Mouse (Mus musculus): ENCODE measurements around the gene Kctd3. TPM values are rescaled to one million over a fixed set of nuclear protein-coding genes. Genes with fewer than 3 reads are reported as not detected.

Kctd3 gene
- polyA plus RNA-seq, 1 experiment from 2014 or later: 34.6 TPM

DNA sequence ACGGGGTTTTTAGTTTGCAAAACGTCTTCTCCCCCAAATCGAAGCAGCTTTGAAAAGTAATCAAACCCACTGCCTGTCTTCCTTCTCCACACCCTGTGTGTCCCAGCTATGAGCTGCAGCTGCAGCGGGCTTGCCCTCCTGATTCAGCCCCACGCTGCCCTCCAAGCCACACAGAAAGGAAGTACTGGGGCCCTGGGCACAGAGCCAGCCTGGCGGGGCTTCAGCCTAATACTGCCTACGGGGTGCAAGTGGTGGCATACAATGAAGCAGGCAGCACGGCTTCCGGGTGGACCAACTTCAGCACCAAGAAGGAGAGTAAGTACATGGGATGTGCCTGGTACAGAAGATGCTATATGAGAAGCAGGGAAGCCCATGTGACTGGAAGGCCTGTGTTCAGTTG, 59.4 kb downstream of the Kctd3 start:
- H3K27me3 ChIP-seq: no peaks in the 10 kb centered on the region
- H3K9ac ChIP-seq: no peak overlapping the region
- no peak for ATAC-seq (ENCODE audit: insufficient number of reproducible peaks, insufficient read depth, low FRiP score, low TSS enrichment, low read depth)
- no peaks in the 10 kb centered on the region for H3K9me3 ChIP-seq
- WGBS: 68% methylated on average over 9 of the region's 9 CpGs
- H3K36me3 ChIP-seq: no peaks in the 10 kb centered on the region
- H3K27ac ChIP-seq: no peak overlapping the region
- no peak overlapping the region for H3K4me3 ChIP-seq
- no peak overlapping the region for H3K4me2 ChIP-seq
- H3K4me1 ChIP-seq: peaks cover 16% of the 10 kb centered on the region

- H3K9me3 ChIP-seq: no peaks in the 10 kb centered on the region
- 56% methylated on average over 5 of the region's 5 CpGs for WGBS
Measured at GRCm38 (mm10) chr1:188947794-188948193, 59.8 kb downstream of the Kctd3 start.

DNA sequence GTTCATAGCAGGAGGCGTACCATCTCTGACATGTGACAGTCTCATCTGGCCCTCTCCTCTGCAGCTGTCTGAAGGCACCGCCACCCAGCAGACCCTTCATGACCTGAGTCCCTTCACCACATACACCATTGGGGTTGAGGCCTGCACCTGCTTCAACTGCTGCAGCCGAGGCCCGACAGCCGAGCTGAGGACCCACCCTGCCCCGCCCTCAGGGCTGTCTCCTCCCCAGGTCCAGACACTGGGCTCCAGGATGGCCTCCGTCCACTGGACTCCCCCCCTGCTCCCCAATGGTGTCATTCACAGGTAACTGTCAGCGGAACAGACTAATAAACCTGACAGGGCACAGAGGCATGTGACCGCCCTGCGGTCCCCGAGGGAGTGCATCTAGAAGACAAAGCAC, 60.8 kb downstream of the Kctd3 start:
- H3K36me3 ChIP-seq: no peaks in the 10 kb centered on the region
- no peak overlapping the region for H3K4me3 ChIP-seq
- no peaks in the 10 kb centered on the region for H3K9me3 ChIP-seq
- WGBS: 85% methylated on average over 11 of the region's 11 CpGs
- no peaks in the 10 kb centered on the region for H3K27me3 ChIP-seq
- H3K4me2 ChIP-seq: no peak overlapping the region
- no peak overlapping the region for H3K9ac ChIP-seq
- ATAC-seq (ENCODE audit: insufficient number of reproducible peaks, insufficient read depth, low FRiP score, low TSS enrichment, low read depth): no peak
- H3K27ac ChIP-seq: no peak overlapping the region
- peaks cover 16% of the 10 kb centered on the region for H3K4me1 ChIP-seq

More at GRCm38 (mm10) chr1:188947794-188948193, 59.8 kb downstream of the Kctd3 start:
- Histone ChIP-seq H3K9ac (no peak overlapping the region), H3K36me3 (no peaks in the 10 kb centered on the region), H3K4me1 (peaks cover 16% of the 10 kb centered on the region), H3K4me3 (no peak overlapping the region), H3K27ac (no peak overlapping the region), H3K4me2 (no peak overlapping the region), H3K27me3 (no peaks in the 10 kb centered on the region)
- ATAC-seq (ENCODE audit: insufficient number of reproducible peaks, insufficient read depth, low FRiP score, low TSS enrichment, low read depth): no peak

DNA sequence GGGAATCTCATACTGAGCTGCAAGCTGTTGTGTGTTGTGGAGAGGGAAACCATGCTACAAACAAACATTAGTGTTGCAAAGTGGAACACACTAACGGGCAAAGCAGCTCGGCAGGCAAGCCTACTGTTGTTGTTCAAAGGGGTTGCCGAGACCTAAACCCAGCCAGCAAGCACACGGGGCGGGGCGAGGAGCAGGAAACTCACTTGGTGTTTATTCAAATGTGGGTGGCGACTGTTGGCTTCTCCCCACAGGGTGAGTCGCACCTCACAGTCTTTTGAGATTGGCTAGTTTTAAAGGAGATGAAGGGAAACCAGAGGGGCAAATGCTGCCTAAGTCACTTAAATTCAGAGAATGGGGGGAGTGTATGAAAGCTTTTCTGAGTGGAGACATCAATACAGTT, 62.3 kb downstream of the Kctd3 start:
- no peak for ATAC-seq (ENCODE audit: insufficient number of reproducible peaks, insufficient read depth, low FRiP score, low TSS enrichment, low read depth)
- no peak overlapping the region for H3K9ac ChIP-seq
- no peaks in the 10 kb centered on the region for H3K9me3 ChIP-seq
- no peaks in the 10 kb centered on the region for H3K36me3 ChIP-seq
- H3K27ac ChIP-seq: no peak overlapping the region
- H3K4me1 ChIP-seq: peaks cover 16% of the 10 kb centered on the region
- 44% methylated on average over 8 of the region's 8 CpGs for WGBS
- no peaks in the 10 kb centered on the region for H3K27me3 ChIP-seq
- no peak overlapping the region for H3K4me2 ChIP-seq
- no peak overlapping the region for H3K4me3 ChIP-seq

GRCm38 (mm10) chr1:188937246-188937780, 70.3 kb downstream of the Kctd3 start:
- H3K4me3 ChIP-seq: no peak overlapping the region
- no peak for ATAC-seq (ENCODE audit: insufficient number of reproducible peaks, insufficient read depth, low FRiP score, low TSS enrichment, low read depth)
- H3K4me1 ChIP-seq: no peaks in the 10 kb centered on the region
- 85% methylated on average over 14 of the region's 14 CpGs for WGBS
- no peaks in the 10 kb centered on the region for H3K9me3 ChIP-seq
- H3K27ac ChIP-seq: no peak overlapping the region
- no peaks in the 10 kb centered on the region for H3K27me3 ChIP-seq
- no peaks in the 10 kb centered on the region for H3K36me3 ChIP-seq
- H3K9ac ChIP-seq: no peak overlapping the region
- H3K4me2 ChIP-seq: no peak overlapping the region

Measured in embryonic facial prominence, embryonic 13.5 days (tissue).